Mouse (Mus musculus) kidney, postnatal 4 days (tissue): ENCODE results near the gene Pibf1.

Experiments used
- DNase-seq, 2 experiments: peaks; one replicate each; pipeline ENCODE4 v3.0.0; 2021; ENCODE audit warnings: mixed read lengths in 2 of 2

Gene Pibf1

GRCm38 (mm10) chr14:99141786-99142633 is 42.8 kb downstream of the Pibf1 start:
- peak; percentile 91 to 92 for DNase-seq

DNA sequence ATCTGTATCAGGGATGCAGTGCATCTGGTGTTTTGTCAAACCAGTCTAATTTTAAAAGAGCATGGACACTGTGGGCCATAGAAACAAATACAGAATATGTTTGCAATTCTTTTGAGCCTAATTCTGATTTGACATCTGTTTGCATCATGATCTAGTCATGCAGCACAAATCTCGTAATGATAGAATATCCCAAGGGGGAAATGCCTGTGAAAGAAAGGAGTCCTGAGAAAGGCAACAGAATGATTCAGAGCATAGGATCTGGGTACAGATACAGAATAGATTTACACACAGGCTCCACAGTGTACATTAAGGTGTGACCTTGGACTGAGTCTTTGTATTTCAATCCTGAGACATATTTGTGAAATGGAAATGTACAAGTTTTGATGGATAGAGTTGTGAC is 47.6 kb downstream of the Pibf1 start:
- DNase-seq: no peak

GRCm38 (mm10) chr14:99152683-99153082 is 53.5 kb downstream of the Pibf1 start:
- DNase-seq: no peak

DNA sequence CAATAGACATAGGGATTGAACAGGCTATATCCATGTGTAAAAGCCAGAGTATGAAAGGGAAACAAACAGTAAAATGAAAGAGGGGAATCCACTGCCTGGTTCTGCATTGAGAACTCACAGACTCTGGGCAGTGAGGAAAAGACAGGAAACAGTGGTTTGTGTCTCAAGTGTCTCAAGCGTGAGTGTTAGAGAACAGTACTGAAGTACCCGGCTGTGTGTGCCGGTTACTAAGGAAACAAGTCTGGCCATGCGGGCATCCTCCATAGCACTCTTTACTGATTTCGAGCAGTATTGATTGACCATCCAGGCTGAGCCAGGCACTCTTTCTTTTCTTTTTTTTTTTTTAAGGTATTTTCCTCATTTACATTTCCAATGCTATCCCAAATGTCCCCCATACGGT is 60.7 kb downstream of the Pibf1 start:
- no peak for DNase-seq

DNA sequence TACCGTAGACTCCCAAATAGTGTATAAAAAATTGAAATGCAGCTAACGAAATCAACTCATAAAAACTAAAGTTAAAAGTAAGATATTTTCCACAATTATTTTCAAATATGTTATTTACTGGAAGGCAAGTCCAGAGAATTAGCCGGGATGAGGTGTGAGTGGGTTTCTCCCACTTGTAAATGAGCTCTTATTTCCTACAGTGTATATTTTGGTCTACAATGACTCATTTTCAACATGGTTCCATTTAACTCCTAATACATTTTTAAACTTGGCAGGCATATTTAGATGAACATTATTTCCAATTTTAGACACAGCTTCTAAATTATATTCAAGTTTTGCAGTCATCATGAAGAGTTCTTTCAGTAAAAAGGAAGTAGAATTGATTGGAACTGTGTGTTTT is 63.8 kb downstream of the Pibf1 start:
- no peak for DNase-seq

GRCm38 (mm10) chr14:99174138-99174745 is 75.0 kb downstream of the Pibf1 start:
- DNase-seq: no peak

- DNase-seq: peak; percentile 25 to 36
Observed at GRCm38 (mm10) chr14:99176559-99176958, 77.3 kb downstream of the Pibf1 start.

GRCm38 (mm10) chr14:99190153-99190790 is 91.0 kb downstream of the Pibf1 start:
- DNase-seq: no peak

DNA sequence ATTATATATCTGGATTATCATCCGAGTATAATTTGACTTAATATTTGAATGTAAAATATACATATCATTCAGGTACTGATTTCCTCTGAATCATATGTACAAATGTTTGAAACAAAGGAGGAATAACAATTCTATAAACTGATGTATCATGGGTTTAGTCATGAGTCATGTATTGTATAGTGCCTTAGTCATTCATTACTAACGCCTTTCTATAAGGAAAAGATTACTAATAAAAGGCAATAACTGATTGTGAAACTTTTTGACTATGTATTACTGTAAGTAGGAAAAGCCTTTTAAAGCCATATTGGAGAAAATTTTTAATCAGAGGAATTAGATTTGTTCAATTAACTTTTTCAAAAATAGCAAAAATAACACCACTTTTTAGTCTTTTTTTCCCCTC is 106.6 kb downstream of the Pibf1 start:
- DNase-seq: no peak

- DNase-seq: peak in 1 of 2 experiments; percentile 9
Observed at GRCm38 (mm10) chr14:99206591-99206990, 107.4 kb downstream of the Pibf1 start.

GRCm38 (mm10) chr14:99210431-99210830 is 111.2 kb downstream of the Pibf1 start:
- no peak for DNase-seq

DNA sequence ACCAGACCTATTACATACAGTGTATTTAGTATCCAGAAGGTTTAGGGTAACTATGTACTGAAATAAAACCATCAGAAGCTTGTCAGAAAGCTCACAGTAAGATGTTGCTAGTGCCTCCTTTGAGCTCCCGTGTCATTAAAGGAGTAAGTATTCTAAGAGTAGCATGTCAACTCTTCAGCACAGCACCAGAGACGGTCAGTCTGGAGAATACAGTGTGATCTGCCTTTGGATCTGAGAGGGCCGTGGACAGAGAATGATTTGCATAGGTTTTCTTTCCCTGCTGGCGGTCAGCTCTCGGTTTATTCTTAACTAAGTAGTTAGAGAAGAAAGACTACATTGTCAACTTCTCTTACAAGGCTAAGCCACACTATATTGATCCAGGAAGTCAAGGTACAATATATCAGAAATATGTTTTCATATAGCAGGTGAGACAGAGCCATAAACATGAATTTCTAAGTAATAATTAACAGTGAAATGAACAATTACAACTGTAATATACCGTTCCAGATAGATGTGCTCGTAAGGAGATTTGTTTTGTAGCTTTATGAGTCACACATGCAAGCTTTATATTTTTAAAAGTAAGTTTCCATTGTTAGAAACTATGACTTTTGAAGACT is 119.3 kb downstream of the Pibf1 start:
- DNase-seq: no peak

- DNase-seq: peak; percentile 9 to 13
Observed at GRCm38 (mm10) chr14:99219757-99220171, 120.5 kb downstream of the Pibf1 start.

- DNase-seq: no peak
Observed at GRCm38 (mm10) chr14:99225929-99226328, 126.7 kb downstream of the Pibf1 start.

GRCm38 (mm10) chr14:99229071-99229780 is 130.0 kb downstream of the Pibf1 start:
- DNase-seq: no peak

- no peak for DNase-seq
Observed at GRCm38 (mm10) chr14:99233056-99233455, 133.8 kb downstream of the Pibf1 start.

DNA sequence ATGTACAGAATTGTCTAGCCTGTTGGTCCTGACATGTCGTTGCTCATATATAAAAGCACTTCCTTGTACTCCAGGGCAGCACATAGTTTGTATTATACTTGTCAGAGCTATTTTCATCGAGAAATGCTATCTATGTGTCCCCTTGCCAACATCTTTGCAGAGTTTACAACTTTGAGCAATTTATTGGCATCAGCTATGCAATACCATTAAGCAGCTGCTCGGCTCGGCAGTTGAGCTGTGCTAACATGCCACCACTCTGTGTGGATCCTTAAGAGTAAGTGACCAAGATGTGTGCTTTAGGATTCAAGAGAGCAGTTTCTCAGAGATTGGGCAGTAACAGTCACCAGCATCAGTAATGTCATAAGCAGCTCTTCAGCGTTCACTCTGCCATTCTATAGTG is 137.9 kb downstream of the Pibf1 start:
- no peak for DNase-seq

DNA sequence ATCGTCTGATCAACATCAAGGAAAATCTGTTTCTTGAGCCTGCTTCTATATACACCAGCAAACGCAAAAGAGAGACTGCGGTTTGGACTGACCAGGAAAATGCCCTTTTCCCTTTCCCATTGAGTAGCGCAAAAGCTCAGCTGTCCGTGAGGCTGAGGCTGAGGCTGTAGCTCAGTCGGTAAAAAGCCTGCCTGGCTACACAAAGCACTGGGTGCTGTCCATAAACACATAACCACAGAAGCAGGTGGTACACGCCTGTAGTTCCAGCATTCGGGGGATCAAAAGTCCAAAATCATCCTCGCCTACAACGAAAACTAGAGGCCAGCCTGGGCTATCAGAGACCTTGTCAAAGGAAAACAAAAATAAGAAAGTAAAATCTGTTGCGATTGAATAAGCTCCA is 141.3 kb downstream of the Pibf1 start:
- no peak for DNase-seq

GRCm38 (mm10) chr14:99244508-99244907 is 145.3 kb downstream of the Pibf1 start:
- DNase-seq: no peak

DNA sequence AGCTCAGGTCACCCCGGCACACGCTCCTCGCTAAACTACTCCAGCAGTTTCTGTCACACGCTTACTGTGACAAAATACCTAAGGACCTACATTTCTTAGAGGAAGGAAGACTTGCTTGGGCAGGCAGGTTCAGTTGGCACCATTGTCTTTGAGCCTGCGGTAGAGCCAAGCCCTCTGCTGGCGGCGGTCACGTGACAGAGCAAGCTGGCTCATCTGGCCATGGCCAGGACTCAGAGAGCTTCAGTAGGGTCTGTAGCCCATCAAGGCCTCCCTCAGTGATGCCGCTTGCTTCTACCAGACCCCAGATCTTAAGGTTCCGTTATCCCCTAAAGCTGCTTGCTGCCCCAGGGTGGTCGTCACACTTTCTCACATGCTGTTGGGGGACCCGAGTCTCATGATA is 162.8 kb downstream of the Pibf1 start:
- DNase-seq: no peak

DNA sequence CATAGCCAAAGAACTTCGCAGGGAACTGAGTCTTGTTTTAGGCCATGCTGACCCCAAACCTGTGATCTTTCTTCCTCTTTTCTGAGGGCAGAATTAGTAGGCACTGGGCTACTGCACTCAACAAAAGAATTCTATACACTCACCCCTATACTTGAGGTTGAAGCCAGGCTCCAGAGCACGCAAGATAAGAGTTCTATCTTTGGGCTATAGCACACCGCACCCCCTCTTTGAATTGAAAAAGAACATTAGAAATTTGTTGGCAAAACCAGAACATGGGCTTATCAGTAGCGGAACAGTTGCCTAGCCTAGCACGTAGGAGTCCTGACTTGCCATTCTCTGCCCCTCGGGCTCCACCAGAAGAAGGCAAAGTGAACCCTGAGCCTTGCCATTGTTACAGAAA is 164.6 kb downstream of the Pibf1 start:
- no peak for DNase-seq

DNA sequence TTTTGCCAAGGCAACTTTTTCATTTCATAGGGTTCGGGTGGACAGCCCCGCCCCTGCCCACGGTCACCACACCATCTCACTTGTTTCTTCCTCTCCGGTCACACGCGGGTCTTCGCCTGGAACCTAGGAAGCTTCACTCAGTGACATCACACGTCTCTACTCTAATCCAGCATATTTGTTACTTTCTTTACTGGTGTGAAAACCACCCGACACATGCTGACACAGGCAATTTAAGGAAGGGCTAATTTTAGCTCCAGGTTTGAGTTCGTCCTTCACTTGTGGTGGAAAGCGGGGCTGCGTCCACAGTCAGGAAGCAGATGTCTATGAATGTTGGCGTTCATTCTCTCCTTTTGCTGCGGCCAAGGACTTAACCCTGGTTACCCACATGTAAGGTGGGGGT is 166.6 kb downstream of the Pibf1 start:
- DNase-seq: no peak

DNA sequence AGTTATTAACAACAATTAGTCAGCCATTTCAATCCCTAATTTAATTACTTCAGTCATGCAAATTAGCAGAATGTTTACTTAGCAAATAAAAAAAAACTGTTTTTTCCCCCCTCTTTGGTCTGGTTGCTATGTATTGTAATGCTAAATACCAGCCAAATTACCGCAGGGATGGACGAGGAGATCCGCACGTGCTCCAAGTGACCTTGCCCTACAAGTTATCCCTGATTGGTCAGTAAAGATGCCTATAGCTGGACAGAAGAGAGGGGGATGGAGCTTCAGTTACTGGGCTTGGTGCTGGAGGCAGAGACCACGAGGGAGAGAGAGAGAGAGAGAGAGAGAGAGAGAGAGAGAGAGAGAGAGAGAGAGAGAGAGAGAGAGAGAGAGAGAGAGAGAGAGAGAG is 167.5 kb downstream of the Pibf1 start:
- DNase-seq: no peak
